Mouse (Mus musculus): ENCODE results near the gene Ccs.

DNA sequence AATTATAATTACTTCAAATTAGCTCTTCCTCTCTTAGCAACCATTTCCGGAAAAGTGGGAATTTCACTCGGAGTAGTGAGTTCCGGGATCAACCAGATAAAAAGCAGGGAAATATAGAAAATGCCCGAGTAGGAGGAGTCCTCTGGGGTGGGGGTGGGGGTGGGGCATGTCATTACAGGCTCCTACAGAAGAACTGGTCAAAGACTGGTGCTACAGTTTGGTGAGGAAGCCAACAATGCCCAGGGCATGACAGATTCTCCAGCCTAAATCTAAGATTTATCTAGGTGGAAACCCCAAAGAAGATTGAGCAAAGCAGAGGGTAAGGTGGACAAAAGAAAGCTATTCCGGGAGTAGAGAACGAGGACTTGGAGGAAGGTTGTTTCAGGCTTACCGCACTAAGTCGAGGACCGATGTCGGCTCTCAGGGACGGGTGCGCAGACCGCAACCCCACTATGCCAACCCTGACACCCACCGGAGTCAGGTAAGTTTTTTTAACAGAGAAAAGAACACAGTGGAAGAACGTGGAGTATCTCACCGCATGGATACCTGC, 45.8 kb downstream of the Ccs start:
- TF ChIP-seq CTCF (IDR thresholded peaks at IDR 0.05; ENCODE audit: low read depth) = no peak
- TF ChIP-seq EP300 (IDR thresholded peaks at IDR 0.05; ENCODE audit: low read depth) = no peak
